Mouse (Mus musculus): ENCODE data around the gene Mical3. TPM values are rescaled to one million over a fixed set of nuclear protein-coding genes. Genes with fewer than 3 reads are reported as not detected.

Mical3 gene
- total and polyA plus RNA-seq, 2 experiments from 2014 or later, result 25.0 to 83.4 TPM

DNA sequence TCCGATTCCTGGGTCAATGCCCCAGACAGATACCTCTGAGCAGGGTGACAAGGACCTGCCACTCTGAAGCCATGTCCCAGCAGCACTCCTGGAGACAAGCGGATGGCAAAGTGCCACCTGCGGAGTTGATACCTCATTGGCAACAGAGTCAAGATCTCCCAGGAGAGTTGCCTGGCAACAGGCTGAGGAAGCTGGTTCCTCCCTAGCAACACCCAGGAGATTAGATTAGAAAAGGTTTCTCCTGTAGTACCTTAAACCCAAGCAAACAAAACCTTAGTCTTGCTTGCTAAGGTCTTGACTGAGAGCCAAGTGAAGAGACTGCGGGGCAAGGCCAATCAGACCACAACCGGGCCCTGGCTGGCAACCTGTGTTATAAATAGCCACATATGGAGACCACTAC lies 103.5 kb downstream of the Mical3 start:
- TF ChIP-seq CTCF (IDR thresholded peaks at IDR 0.05), result no peak
- 39% methylated on average over 5 of the region's 5 CpGs for WGBS
- H3K36me3 ChIP-seq (ENCODE audit: insufficient read depth, low read length), result peaks cover 65% of the 10 kb centered on the region

DNA sequence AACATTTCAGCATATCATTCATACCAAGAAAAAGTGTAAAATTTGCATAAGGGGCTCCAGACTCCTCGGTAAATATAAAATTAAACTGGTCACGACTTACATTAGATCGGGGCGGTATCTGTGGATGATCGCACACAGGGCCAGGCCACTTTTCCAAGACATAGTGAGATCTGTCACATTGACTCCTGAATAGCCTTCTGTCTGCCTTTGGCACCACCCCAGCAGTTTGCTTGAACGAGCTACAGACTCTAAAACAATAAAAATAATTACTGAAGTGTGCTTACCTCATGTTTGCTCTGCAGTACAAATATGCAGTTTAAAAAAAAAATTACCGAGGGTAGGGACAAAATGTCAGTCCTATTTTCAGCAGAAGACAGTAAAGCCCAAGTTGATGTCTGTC lies 103.9 kb downstream of the Mical3 start:
- H3K36me3 ChIP-seq (ENCODE audit: insufficient read depth, low read length), result peaks cover 65% of the 10 kb centered on the region
- H3K9me3 ChIP-seq (ENCODE audit: low read length), result no peaks in the 10 kb centered on the region
- no peak for TF ChIP-seq CTCF (IDR thresholded peaks at IDR 0.05)
- no peaks in the 10 kb centered on the region for H3K27me3 ChIP-seq (ENCODE audit: insufficient read depth, low read length)
- no peak overlapping the region for H3K27ac ChIP-seq (ENCODE audit: low read depth, low read length)
- ATAC-seq (ENCODE audit: low FRiP score) (no peak), DNase-seq (ENCODE audit: low spot score) (no peak)
- H3K9ac ChIP-seq (replicated peaks; ENCODE audit: low read length, poor library complexity, severe bottlenecking), result no peak overlapping the region
- 73% methylated on average over 7 of the region's 7 CpGs for WGBS
- no peak overlapping the region for H3K4me2 ChIP-seq (ENCODE audit: low read depth, low read length, poor library complexity, severe bottlenecking)
- H3K4me1 ChIP-seq (ENCODE audit: insufficient read depth, low read length), result no peaks in the 10 kb centered on the region
- no peak overlapping the region for H3K4me3 ChIP-seq (ENCODE audit: low read depth, low read length)

More for the DNA sequence above, 103.5 kb downstream of the Mical3 start:
- Histone ChIP-seq H3K9ac (replicated peaks; ENCODE audit: low read length, poor library complexity, severe bottlenecking) (no peak overlapping the region), H3K27me3 (ENCODE audit: insufficient read depth, low read length) (no peaks in the 10 kb centered on the region), H3K4me3 (ENCODE audit: low read depth, low read length) (no peak overlapping the region), H3K9me3 (ENCODE audit: low read length) (no peaks in the 10 kb centered on the region), H3K4me2 (ENCODE audit: low read depth, low read length, poor library complexity, severe bottlenecking) (no peak overlapping the region), H3K27ac (ENCODE audit: low read depth, low read length) (no peak overlapping the region), H3K4me1 (ENCODE audit: insufficient read depth, low read length) (no peaks in the 10 kb centered on the region)
- DNase-seq (ENCODE audit: low spot score) (peak; percentile 60), ATAC-seq (ENCODE audit: low FRiP score) (peak; percentile 17; the same call in 1 of the 2 replicates)

DNA sequence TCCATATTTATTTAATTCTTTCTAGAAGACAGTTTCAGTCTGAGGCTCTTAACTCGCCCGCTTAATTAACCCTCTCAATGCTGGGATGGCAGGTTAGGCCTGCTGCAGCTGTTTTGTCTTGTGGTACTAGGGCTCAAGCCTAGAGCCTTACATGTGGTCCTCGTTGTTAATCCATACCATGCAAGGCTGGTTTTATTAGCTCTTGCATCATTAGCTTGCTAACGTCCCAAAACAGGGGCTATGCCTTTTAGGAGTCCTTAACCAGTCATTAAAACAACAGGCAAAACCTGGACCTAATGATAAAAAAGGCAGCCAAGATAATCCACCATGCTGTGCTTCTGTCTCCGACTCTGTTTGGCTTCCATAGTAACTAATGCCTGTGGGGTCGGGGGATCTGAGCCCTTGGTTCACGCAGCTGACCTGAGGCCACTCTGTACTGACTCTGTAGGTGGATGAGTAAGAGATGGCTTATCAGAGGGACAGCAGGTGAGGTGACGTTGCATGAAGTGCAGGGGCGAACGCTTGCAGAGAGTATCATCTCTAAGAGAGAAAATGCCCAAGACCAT lies 104.7 kb downstream of the Mical3 start:
- ATAC-seq (ENCODE audit: low FRiP score) (no peak), DNase-seq (ENCODE audit: low spot score) (no peak)
- no peak for TF ChIP-seq CTCF (IDR thresholded peaks at IDR 0.05)
- 33% methylated on average over 10 of the region's 10 CpGs for WGBS
- no peak overlapping the region for H3K9ac ChIP-seq (replicated peaks; ENCODE audit: low read length, poor library complexity, severe bottlenecking)
- no peak overlapping the region for H3K27ac ChIP-seq (ENCODE audit: low read depth, low read length)
- H3K9me3 ChIP-seq (ENCODE audit: low read length), result no peaks in the 10 kb centered on the region
- H3K36me3 ChIP-seq (ENCODE audit: insufficient read depth, low read length), result peaks cover 67% of the 10 kb centered on the region
- H3K27me3 ChIP-seq (ENCODE audit: insufficient read depth, low read length), result no peaks in the 10 kb centered on the region
- H3K4me2 ChIP-seq (ENCODE audit: low read depth, low read length, poor library complexity, severe bottlenecking), result no peak overlapping the region
- H3K4me1 ChIP-seq (ENCODE audit: insufficient read depth, low read length), result no peaks in the 10 kb centered on the region
- no peak overlapping the region for H3K4me3 ChIP-seq (ENCODE audit: low read depth, low read length)

DNA sequence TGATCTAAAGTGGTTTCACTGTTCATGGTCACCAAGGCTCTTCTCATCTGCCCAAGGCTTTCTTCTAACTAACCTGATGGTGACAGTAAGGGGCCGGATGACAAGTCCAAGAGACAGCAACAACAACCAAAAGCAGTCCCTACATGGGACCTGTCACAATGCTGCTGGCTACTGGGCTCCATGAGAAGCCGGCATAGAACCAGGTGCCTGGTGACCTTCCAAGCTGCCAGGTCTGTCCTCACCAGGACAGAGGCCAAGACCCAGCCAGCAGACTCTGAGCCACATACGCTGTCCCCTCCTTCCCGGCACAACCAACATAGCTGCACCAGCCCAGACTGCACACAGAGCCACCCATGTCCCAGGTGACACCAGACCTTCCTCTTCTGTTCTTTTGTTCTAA lies 112.7 kb downstream of the Mical3 start:
- Histone ChIP-seq H3K4me2 (ENCODE audit: low read depth, low read length, poor library complexity, severe bottlenecking) (no peak overlapping the region), H3K9ac (replicated peaks; ENCODE audit: low read length, poor library complexity, severe bottlenecking) (no peak overlapping the region), H3K4me3 (ENCODE audit: low read depth, low read length) (no peak overlapping the region), H3K27me3 (ENCODE audit: insufficient read depth, low read length) (no peaks in the 10 kb centered on the region), H3K9me3 (ENCODE audit: low read length) (no peaks in the 10 kb centered on the region), H3K4me1 (ENCODE audit: insufficient read depth, low read length) (no peaks in the 10 kb centered on the region), H3K36me3 (ENCODE audit: insufficient read depth, low read length) (peaks cover 61% of the 10 kb centered on the region), H3K27ac (ENCODE audit: low read depth, low read length) (no peak overlapping the region)
- no peak for ATAC-seq (ENCODE audit: low FRiP score)
- no peak for TF ChIP-seq CTCF (IDR thresholded peaks at IDR 0.05)
- no peak for DNase-seq (ENCODE audit: low spot score)
- 96% methylated on average over 4 of the region's 4 CpGs for WGBS

DNA sequence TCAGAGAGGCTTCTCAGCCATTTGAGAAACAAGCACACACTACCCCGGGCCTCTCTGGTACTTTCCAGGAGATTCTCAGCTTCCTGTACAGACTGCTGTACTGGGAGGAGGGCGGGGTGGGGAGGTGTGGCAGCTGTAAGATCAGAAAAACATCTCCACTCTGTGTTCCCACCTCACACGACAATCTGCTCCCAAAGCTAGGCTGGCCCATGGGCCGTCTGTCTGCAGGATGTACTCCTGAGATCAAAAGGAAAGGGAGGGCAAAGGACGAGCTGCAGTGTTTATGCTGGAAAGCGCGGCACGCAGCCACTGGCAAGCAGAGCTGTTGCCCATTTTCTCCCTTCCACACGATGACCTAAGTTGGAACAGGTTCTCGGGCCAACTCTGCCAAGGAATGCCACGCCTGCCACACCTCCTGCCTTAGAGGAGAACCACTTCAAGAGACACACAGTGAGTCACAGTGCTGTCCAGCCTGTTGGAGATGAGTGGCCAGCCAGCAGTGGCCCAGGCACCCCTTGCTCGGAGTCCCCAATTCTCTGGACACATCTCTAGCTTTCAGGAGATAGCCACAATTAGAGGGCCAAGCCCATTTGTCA lies 113.3 kb downstream of the Mical3 start:
- Histone ChIP-seq H3K4me3 (ENCODE audit: low read depth, low read length) (no peak overlapping the region), H3K4me1 (ENCODE audit: insufficient read depth, low read length) (no peaks in the 10 kb centered on the region), H3K36me3 (ENCODE audit: insufficient read depth, low read length) (peaks cover 61% of the 10 kb centered on the region), H3K27me3 (ENCODE audit: insufficient read depth, low read length) (no peaks in the 10 kb centered on the region), H3K4me2 (ENCODE audit: low read depth, low read length, poor library complexity, severe bottlenecking) (no peak overlapping the region), H3K27ac (ENCODE audit: low read depth, low read length) (no peak overlapping the region), H3K9me3 (ENCODE audit: low read length) (no peaks in the 10 kb centered on the region), H3K9ac (replicated peaks; ENCODE audit: low read length, poor library complexity, severe bottlenecking) (no peak overlapping the region)
- ATAC-seq (ENCODE audit: low FRiP score) (no peak), DNase-seq (ENCODE audit: low spot score) (no peak)
- no peak for TF ChIP-seq CTCF (IDR thresholded peaks at IDR 0.05)
- 77% methylated on average over 12 of the region's 12 CpGs for WGBS

DNA sequence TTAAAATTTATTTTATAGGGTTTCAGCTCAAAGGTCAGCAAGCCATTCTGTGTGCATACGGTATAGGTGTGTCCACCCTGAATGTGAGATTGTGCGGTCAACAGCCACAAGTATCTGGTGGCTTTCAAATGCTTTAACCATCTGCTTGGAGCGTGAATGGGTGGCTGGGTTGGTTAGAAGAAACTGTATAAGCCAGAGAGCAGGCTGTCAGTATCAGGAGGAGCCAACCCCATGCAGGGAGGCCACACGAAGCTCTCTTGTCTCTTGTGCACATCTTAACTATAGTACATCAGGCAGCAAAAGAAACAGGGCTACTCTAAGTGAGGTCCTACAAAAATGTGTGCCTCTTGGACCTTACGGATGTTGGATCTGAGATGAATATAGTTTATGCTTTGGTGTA lies 114.7 kb downstream of the Mical3 start:
- Histone ChIP-seq H3K4me1 (ENCODE audit: insufficient read depth, low read length) (no peaks in the 10 kb centered on the region), H3K9me3 (ENCODE audit: low read length) (no peaks in the 10 kb centered on the region), H3K27ac (ENCODE audit: low read depth, low read length) (no peak overlapping the region), H3K4me3 (ENCODE audit: low read depth, low read length) (no peak overlapping the region), H3K9ac (replicated peaks; ENCODE audit: low read length, poor library complexity, severe bottlenecking) (no peak overlapping the region), H3K36me3 (ENCODE audit: insufficient read depth, low read length) (peaks cover 56% of the 10 kb centered on the region), H3K27me3 (ENCODE audit: insufficient read depth, low read length) (no peaks in the 10 kb centered on the region), H3K4me2 (ENCODE audit: low read depth, low read length, poor library complexity, severe bottlenecking) (no peak overlapping the region)
- ATAC-seq (ENCODE audit: low FRiP score) (no peak), DNase-seq (ENCODE audit: low spot score) (no peak)
- 91% methylated on average over 5 of the region's 5 CpGs for WGBS
- no peak for TF ChIP-seq CTCF (IDR thresholded peaks at IDR 0.05)
